Mouse (Mus musculus) mature B cell (primary cell): ENCODE data around the gene Acbd6.

Source experiments
- in situ Hi-C: fragments of 300-500 bp; cut with MboI; formaldehyde crosslinking; loops from 2 replicates; pipeline ENCODE4 v1.14.3; 2019

Acbd6 gene

GRCm38 (mm10) chr1:155557642-155558011 is 293 bp upstream of the Acbd6 start:
- in situ Hi-C loops = no loop called here

GRCm38 (mm10) chr1:155560021-155560420 is 2.1 kb downstream of the Acbd6 start:
- in situ Hi-C loops = no loop called here

GRCm38 (mm10) chr1:155560678-155561077 is 2.8 kb downstream of the Acbd6 start:
- in situ Hi-C loops = no loop called here

- in situ Hi-C loops = no loop called here
Observed at GRCm38 (mm10) chr1:155562206-155562605, 4.3 kb downstream of the Acbd6 start.

GRCm38 (mm10) chr1:155564741-155565140 is 6.8 kb downstream of the Acbd6 start:
- in situ Hi-C loops = no loop called here

- in situ Hi-C loops = no loop called here
Observed at GRCm38 (mm10) chr1:155568133-155568532, 10.2 kb downstream of the Acbd6 start.

GRCm38 (mm10) chr1:155569340-155569739 is 11.4 kb downstream of the Acbd6 start:
- in situ Hi-C loops = no loop called here

GRCm38 (mm10) chr1:155574966-155575673 is 17.2 kb downstream of the Acbd6 start:
- in situ Hi-C loops = no loop called here

GRCm38 (mm10) chr1:155576432-155576831 is 18.5 kb downstream of the Acbd6 start:
- in situ Hi-C loops = no loop called here

GRCm38 (mm10) chr1:155577316-155577715 is 19.4 kb downstream of the Acbd6 start:
- in situ Hi-C loops = no loop called here

GRCm38 (mm10) chr1:155587961-155588360 is 30.0 kb downstream of the Acbd6 start:
- in situ Hi-C loops = no loop called here

GRCm38 (mm10) chr1:155594141-155594540 is 36.2 kb downstream of the Acbd6 start:
- in situ Hi-C loops = no loop called here

- in situ Hi-C loops = no loop called here
Observed at GRCm38 (mm10) chr1:155596576-155596975, 38.7 kb downstream of the Acbd6 start.

GRCm38 (mm10) chr1:155604706-155605105 is 46.8 kb downstream of the Acbd6 start:
- in situ Hi-C loops = no loop called here

- in situ Hi-C loops = no loop called here
Observed at GRCm38 (mm10) chr1:155605391-155606155, 47.7 kb downstream of the Acbd6 start.

GRCm38 (mm10) chr1:155606156-155606531 is 48.2 kb downstream of the Acbd6 start:
- in situ Hi-C loops = no loop called here

- in situ Hi-C loops = no loop called here
Observed at GRCm38 (mm10) chr1:155608524-155608923, 50.6 kb downstream of the Acbd6 start.

- in situ Hi-C loops = no loop called here
Observed at GRCm38 (mm10) chr1:155614426-155614825, 56.5 kb downstream of the Acbd6 start.

- in situ Hi-C loops = no loop called here
Observed at GRCm38 (mm10) chr1:155621075-155621474, 63.2 kb downstream of the Acbd6 start.

GRCm38 (mm10) chr1:155623192-155623591 is 65.3 kb downstream of the Acbd6 start:
- in situ Hi-C loops = no loop called here

GRCm38 (mm10) chr1:155627746-155628145 is 69.8 kb downstream of the Acbd6 start:
- in situ Hi-C loops = no loop called here

- in situ Hi-C loops = no loop called here
Observed at GRCm38 (mm10) chr1:155636648-155637047, 78.7 kb downstream of the Acbd6 start.

- in situ Hi-C loops = no loop called here
Observed at GRCm38 (mm10) chr1:155645816-155646215, 87.9 kb downstream of the Acbd6 start.
